Comparison of ENCODE assay signal across 19 mouse cellular contexts in genomic region chr5:111133754-111134153, GRCm38 (mm10).
"Had no signal": no experiment of that assay in that cellular context is flagged by ENCODE, and none has a peak within 500 bp of the region (broad histone marks: within the 10 kb centered on the region; RNA-seq: fewer than 3 reads in every experiment).

No protein-coding gene starts in this region.

- H3K4me3 ChIP-seq: intestine, embryonic 15.5 days; layer of hippocampus, adult 2 months had no signal

- H3K27ac ChIP-seq: intestine, embryonic 15.5 days; layer of hippocampus, adult 2 months; liver, embryonic 14.5 days had no signal

- DNase-seq: kidney, adult 18-20 months; kidney, postnatal 25 days; layer of hippocampus, adult 9-11 months; liver, postnatal 0 days; lung, embryonic 14.5 days; lung, postnatal 10 days; lung, postnatal 4 days; midbrain, embryonic 14.5 days; right cerebral cortex, adult 18-20 months; right cerebral cortex, postnatal 14 days; right cerebral cortex, postnatal 4 days; thymus, adult 2 months; thymus, postnatal 14 days; thymus, postnatal 4 days had no signal

- ATAC-seq: intestine, embryonic 15.5 days; liver, postnatal 0 days had no signal

- H3K4me2 ChIP-seq: intestine, embryonic 15.5 days; liver, embryonic 11.5 days; lung, embryonic 14.5 days; midbrain, embryonic 11.5 days had no signal

- H3K36me3 ChIP-seq: intestine, embryonic 15.5 days had no signal

- H3K9ac ChIP-seq: intestine, embryonic 15.5 days; liver, embryonic 14.5 days; liver, postnatal 0 days; lung, embryonic 14.5 days had no signal

- H3K27me3 ChIP-seq: intestine, embryonic 15.5 days had no signal

- H3K9me3 ChIP-seq: intestine, embryonic 15.5 days had no signal
